Mouse (Mus musculus): ENCODE data around the gene Bicdl1.

The Bicdl1 gene

DNA sequence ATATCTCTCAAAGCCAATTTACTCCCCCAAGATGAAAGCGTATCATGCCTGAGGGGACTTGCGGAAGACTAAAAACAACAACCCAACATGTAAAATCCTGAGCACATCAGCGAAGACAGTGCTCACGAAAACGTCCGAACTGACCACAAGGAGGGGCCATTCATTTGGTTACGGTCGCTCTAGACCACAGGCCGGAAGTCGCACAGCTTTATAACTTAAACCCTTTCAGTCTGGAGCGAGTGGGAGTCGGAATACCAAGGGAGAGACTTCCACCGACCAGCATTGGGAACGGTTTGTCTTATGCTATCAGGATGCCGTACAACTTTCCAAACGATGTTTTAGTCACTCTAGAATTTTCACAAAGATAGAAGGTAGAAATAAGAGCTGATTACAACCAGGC lies 5.4 kb downstream of the Bicdl1 start:
- DNase-seq (ENCODE audit: low spot score in 2 of 2), result no peak

GRCm38 (mm10) chr5:115724422-115724821 lies 7.0 kb downstream of the Bicdl1 start:
- no peak for DNase-seq (ENCODE audit: low spot score in 2 of 2)

- DNase-seq (ENCODE audit: low spot score in 2 of 2), result no peak
Observed at GRCm38 (mm10) chr5:115722188-115722959, 9.0 kb downstream of the Bicdl1 start.

DNA sequence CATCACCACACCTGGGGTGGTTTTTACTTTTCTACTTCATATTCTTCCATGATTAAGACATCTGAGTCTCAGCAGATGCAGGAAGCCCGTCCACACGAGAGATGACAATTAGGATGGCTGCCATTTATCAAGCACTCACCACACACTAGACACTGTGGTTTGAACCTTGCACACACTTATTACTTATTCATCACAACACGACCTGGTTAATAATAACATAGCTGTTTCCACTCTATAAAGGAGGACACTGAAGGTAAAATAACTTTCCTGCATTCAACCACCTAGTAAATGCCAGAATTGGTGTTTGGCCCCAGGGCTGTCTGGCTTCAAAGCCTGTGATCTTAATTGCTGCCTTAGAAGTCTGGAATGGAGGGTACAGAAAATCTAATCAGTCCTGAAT lies 10.7 kb downstream of the Bicdl1 start:
- DNase-seq (ENCODE audit: low spot score in 2 of 2), result no peak

- DNase-seq (ENCODE audit: low spot score in 2 of 2), result peak; percentile 16 to 41
Observed at GRCm38 (mm10) chr5:115717693-115718092, 13.7 kb downstream of the Bicdl1 start.

DNA sequence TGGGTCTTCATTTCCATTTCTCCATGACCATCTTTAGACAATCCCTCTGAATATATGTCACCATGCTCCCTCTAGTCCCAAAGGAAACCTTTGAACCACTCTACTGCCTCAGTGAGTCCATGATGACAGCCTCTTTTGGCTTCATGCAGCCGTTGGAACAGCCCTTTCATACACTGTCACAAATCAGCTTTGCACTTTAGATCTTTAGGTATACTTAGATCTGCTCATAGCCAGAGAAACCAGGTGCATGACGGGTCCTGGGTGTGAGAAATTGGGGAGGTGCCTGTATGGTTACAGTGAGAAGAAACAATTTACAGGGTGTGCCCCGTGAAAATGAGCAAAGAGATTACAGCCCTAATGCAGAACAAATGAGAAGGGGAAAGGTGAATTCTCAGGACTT lies 14.3 kb downstream of the Bicdl1 start:
- DNase-seq (ENCODE audit: low spot score in 2 of 2), result peak; percentile 17 to 21

GRCm38 (mm10) chr5:115716426-115716825 lies 15.0 kb downstream of the Bicdl1 start:
- peak; percentile 49 to 66 for DNase-seq (ENCODE audit: low spot score in 2 of 2)

- DNase-seq (ENCODE audit: low spot score in 2 of 2), result no peak
Observed at GRCm38 (mm10) chr5:115714761-115715160, 16.7 kb downstream of the Bicdl1 start.

GRCm38 (mm10) chr5:115712487-115712886 lies 18.9 kb downstream of the Bicdl1 start:
- no peak for DNase-seq (ENCODE audit: low spot score in 2 of 2)

GRCm38 (mm10) chr5:115711636-115712419 lies 19.6 kb downstream of the Bicdl1 start:
- peak; percentile 26 to 32 for DNase-seq (ENCODE audit: low spot score in 2 of 2)

DNA sequence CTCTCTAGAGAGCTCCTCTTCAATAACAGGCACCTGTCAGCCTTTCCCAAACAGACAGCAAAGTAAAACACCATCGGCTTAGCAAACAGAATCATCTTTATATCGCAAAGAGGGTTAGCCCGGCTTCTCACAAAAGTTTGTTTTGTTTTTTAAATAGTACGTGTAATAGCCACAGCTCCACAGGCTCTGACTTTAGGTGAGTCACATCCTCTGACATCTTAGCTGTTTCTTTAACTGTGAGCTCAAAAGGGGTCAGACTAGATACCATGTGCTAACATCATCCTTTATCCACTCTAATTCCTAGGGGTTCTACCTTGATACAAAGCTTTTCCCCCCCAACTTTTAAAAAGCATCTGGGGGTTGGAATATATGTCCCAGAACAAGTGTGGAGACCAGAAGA lies 21.2 kb downstream of the Bicdl1 start:
- DNase-seq (ENCODE audit: low spot score in 2 of 2), result no peak

DNA sequence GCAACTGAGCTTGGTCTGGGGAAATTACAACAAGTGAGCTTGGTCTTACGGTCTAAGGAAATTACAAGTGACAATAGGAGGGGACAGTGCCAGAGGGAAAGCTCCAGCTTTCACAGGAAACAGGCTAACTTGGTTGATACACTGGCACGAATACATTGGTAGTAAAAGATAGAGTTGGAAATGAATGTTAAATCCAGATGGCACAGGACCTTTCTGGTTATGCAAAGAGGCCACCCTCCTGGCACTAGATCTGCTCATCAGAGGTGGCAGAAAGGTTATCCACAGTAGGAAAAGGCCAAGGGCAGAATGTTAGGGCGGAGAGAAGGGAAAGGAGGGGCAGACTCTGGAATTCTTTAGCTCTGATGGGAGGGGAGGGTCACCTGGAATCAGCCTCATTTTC lies 22.5 kb downstream of the Bicdl1 start:
- DNase-seq (ENCODE audit: low spot score in 2 of 2), result no peak

DNA sequence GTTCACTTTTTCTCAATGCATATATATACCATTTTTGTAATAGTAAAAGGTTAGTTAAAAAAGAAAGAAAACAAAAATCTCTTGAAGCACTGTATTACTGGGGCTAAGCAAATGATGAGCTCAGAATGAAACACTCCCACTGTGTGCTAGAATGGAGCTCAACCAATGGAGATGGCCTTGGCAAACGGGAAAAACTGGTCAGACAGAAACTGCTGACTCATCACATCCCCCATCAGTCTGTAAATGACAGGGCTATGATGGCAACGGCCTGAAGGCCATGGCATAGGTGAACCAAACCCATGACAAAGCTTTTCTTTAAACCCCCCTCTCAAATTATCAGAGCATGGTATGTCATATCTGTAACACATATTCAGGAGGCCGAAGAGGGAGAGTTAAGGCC lies 29.4 kb downstream of the Bicdl1 start:
- no peak for DNase-seq (ENCODE audit: low spot score in 2 of 2)

DNA sequence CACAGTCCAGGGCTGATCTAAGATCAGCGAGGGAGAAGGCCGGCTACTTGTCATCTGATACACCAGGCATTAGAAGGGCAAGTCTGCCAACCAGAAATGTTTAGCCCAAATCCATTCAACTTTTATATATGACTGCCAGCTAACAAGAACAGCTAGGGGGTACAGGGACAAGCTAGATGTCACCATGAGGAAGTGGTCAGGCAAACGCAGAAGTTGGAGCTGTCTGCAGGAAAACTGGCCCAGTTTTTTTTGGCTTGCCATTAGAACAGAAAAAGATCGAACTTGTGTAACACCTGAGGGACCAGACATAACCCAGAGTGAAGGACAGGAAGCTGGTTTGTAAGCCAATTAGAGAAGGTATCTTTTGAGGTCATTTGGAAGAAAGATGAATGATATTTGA lies 30.2 kb downstream of the Bicdl1 start:
- DNase-seq (ENCODE audit: low spot score in 2 of 2), result no peak

- DNase-seq (ENCODE audit: low spot score in 2 of 2), result no peak
Observed at GRCm38 (mm10) chr5:115696811-115697210, 34.6 kb downstream of the Bicdl1 start.

- DNase-seq (ENCODE audit: low spot score in 2 of 2), result no peak
Observed at GRCm38 (mm10) chr5:115695191-115695770, 36.1 kb downstream of the Bicdl1 start.

- no peak for DNase-seq (ENCODE audit: low spot score in 2 of 2)
Observed at GRCm38 (mm10) chr5:115693271-115693670, 38.1 kb downstream of the Bicdl1 start.

GRCm38 (mm10) chr5:115686716-115687115 lies 44.7 kb downstream of the Bicdl1 start:
- DNase-seq (ENCODE audit: low spot score in 2 of 2), result no peak

GRCm38 (mm10) chr5:115685126-115685525 lies 46.3 kb downstream of the Bicdl1 start:
- DNase-seq (ENCODE audit: low spot score in 2 of 2), result no peak

- DNase-seq (ENCODE audit: low spot score in 2 of 2), result no peak
Observed at GRCm38 (mm10) chr5:115671846-115672245, 59.6 kb downstream of the Bicdl1 start.

- DNase-seq (ENCODE audit: low spot score in 2 of 2), result no peak
Observed at GRCm38 (mm10) chr5:115670406-115670805, 61.0 kb downstream of the Bicdl1 start.

GRCm38 (mm10) chr5:115669974-115670373 lies 61.4 kb downstream of the Bicdl1 start:
- DNase-seq (ENCODE audit: low spot score in 2 of 2), result no peak

DNA sequence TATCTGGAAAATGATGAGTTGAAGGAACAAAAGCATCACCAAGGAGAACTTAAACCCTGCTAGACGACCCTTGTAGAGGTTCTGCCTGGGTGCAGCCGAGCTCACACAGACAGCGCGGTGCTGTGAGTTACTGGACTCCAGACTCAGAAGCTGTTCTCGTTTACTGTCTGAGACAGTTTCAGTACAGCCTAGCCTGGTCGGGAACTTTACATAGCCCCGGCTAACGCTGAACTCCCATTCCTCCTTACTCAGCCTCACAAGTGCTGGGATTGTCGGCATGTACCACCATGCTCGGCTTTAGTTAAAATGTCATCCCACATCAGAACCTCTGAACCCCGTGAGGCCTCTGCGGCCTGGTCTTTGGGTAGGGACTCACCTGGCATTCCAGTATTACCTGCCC lies 62.4 kb downstream of the Bicdl1 start:
- no peak for DNase-seq (ENCODE audit: low spot score in 2 of 2)

Data from natural killer cell, adult 2 months (primary cell).